Mouse (Mus musculus) intestine, embryonic 16.5 days (tissue): Measurements from ENCODE around the gene Adssl1. TPM values are rescaled to one million over a fixed set of nuclear protein-coding genes. Genes with fewer than 3 reads are reported as not detected.

Experiments
- ATAC-seq: fragments of 200-750 bp; cut with Nextera tagmentation; 2 replicates; pipeline ENCODE4 v1.8.0; 2017; ENCODE audit warnings: moderate TSS enrichment, moderate library complexity
- H3K27ac ChIP-seq: fragments of 300-500 bp; sonication (generic); 2 replicates; pipeline ENCODE4 v1.5.1; 2014; ENCODE audit warnings: mild to moderate bottlenecking, low read length
- H3K27me3 ChIP-seq: fragments of 300-500 bp; sonication (generic); replicated peaks from 2 replicates; pipeline ENCODE4 v1.6.1; 2014; ENCODE audit warnings: low read length, control low read depth, mixed read lengths; ENCODE audit not compliant: control insufficient read depth, insufficient read depth
- H3K36me3 ChIP-seq: fragments of 300-500 bp; sonication (generic); 2 replicates; pipeline ENCODE4 v1.6.1; 2014; ENCODE audit warnings: low read length, control low read depth; ENCODE audit not compliant: control insufficient read depth, insufficient read depth
- H3K4me1 ChIP-seq: fragments of 300-500 bp; sonication (generic); 2 replicates; pipeline ENCODE4 v1.6.1; 2014; ENCODE audit warnings: low read length, control low read depth, mixed read lengths; ENCODE audit not compliant: control insufficient read depth, insufficient read depth
- H3K4me2 ChIP-seq: fragments of 300-500 bp; sonication (generic); 2 replicates; pipeline ENCODE4 v1.6.1; 2014; ENCODE audit warnings: low read depth, low read length, control low read depth
- H3K4me3 ChIP-seq: fragments of 300-500 bp; sonication (generic); 2 replicates; pipeline ENCODE4 v1.5.1; 2014; ENCODE audit warnings: mild to moderate bottlenecking, low read length
- H3K9ac ChIP-seq: fragments of 300-500 bp; sonication (generic); 2 replicates; pipeline ENCODE4 v1.6.1; 2014; ENCODE audit warnings: low read depth, low read length
- H3K9me3 ChIP-seq: fragments of 300-500 bp; sonication (generic); 2 replicates; pipeline ENCODE4 v1.6.1; 2016; ENCODE audit warnings: low read length, control low read depth; ENCODE audit not compliant: control insufficient read depth
- WGBS: fragments of 180-500 bp; shearing (Covaris S2); extraction: QIAGEN DNeasy Blood & Tissue Kit; methylation state at CpG from one replicate; pipeline ENCODE4 v1.1.7; 2014; 5-methylcytosine and 5-hydroxymethylcytosine counted together
- polyA plus RNA-seq: library from polyadenylated mRNA; unstranded; fragments of >200 nt; fragmentation: Nextera tagmentation; extraction: Ambion mirVana; gene quantifications from 2 replicates; pipeline ENCODE4 v1.2.1, GENCODE M21; 2015

Adssl1 gene
- polyA plus RNA-seq: 2.1 and 2.7 TPM in 2 replicates

GRCm38 (mm10) chr12:112619686-112620353, at the start of gene Adssl1:
Gene Adssl1 (plus strand): TSS chr12:112620045.
- peak within 1 kb of the TSS; percentile 75 for H3K9ac ChIP-seq
- peak within 1 kb of the TSS; percentile 60 for H3K4me3 ChIP-seq
- H3K4me1 ChIP-seq: peaks cover 25% of the 10 kb centered on the region
- H3K27me3 ChIP-seq: 0 out of 2 replicates have a peak, but pooled peaks cover 4% of the 10 kb centered on the region
- H3K4me2 ChIP-seq: peak within 1 kb of the TSS; percentile 99
- no peaks in the 10 kb centered on the region for H3K36me3 ChIP-seq
- no peak within 1 kb of the TSS for H3K27ac ChIP-seq
- no peaks in the 10 kb centered on the region for H3K9me3 ChIP-seq
- WGBS: under 1% methylated on average over 56 of the region's 56 CpGs
- peak; percentile 74 for ATAC-seq

GRCm38 (mm10) chr12:112570160-112570559, 49.7 kb upstream of the Adssl1 start:
- ATAC-seq: no peak
- Histone ChIP-seq H3K4me2 (no peak overlapping the region), H3K27ac (no peak overlapping the region), H3K9me3 (no peaks in the 10 kb centered on the region), H3K4me3 (no peak overlapping the region), H3K4me1 (no peaks in the 10 kb centered on the region), H3K9ac (no peak overlapping the region), H3K27me3 (no peaks in the 10 kb centered on the region), H3K36me3 (no peaks in the 10 kb centered on the region)
- WGBS: 84% methylated on average over 8 of the region's 8 CpGs

GRCm38 (mm10) chr12:112571064-112571463, 48.8 kb upstream of the Adssl1 start:
- Histone ChIP-seq H3K36me3 (no peaks in the 10 kb centered on the region), H3K4me1 (peaks cover 4% of the 10 kb centered on the region), H3K9me3 (no peaks in the 10 kb centered on the region), H3K9ac (no peak overlapping the region), H3K27me3 (no peaks in the 10 kb centered on the region), H3K4me2 (no peak overlapping the region), H3K4me3 (no peak overlapping the region), H3K27ac (no peak overlapping the region)
- WGBS: 66% methylated on average over 6 of the region's 6 CpGs
- ATAC-seq: no peak

GRCm38 (mm10) chr12:112575274-112575986, 44.4 kb upstream of the Adssl1 start:
- no peak overlapping the region; the same call in 1 of the 2 replicates for H3K9ac ChIP-seq
- H3K27ac ChIP-seq: peak overlapping the region; percentile 98
- H3K27me3 ChIP-seq: no peaks in the 10 kb centered on the region
- peak; percentile 51 for ATAC-seq
- no peak overlapping the region for H3K4me2 ChIP-seq
- H3K36me3 ChIP-seq: no peaks in the 10 kb centered on the region
- WGBS: 55% methylated on average over 8 of the region's 8 CpGs
- H3K9me3 ChIP-seq: no peaks in the 10 kb centered on the region
- H3K4me3 ChIP-seq: no peak overlapping the region
- peaks cover 43% of the 10 kb centered on the region for H3K4me1 ChIP-seq

GRCm38 (mm10) chr12:112576341-112576740, 43.5 kb upstream of the Adssl1 start:
- Histone ChIP-seq H3K4me1 (peaks cover 43% of the 10 kb centered on the region), H3K9me3 (no peaks in the 10 kb centered on the region), H3K9ac (peak overlapping the region; percentile 60), H3K27me3 (no peaks in the 10 kb centered on the region), H3K4me3 (0 out of 2 replicates have a peak overlapping the region, but pooled peaks have one; percentile 9), H3K36me3 (no peaks in the 10 kb centered on the region), H3K27ac (peak overlapping the region; percentile 98), H3K4me2 (peak overlapping the region; percentile 48)
- peak; percentile 56 for ATAC-seq
- 9% methylated on average over 6 of the region's 6 CpGs for WGBS

- ATAC-seq: peak; percentile 84
- peak overlapping the region; percentile 98 for H3K27ac ChIP-seq
- H3K4me2 ChIP-seq: peak overlapping the region; percentile 48
- 0 out of 2 replicates have a peak overlapping the region, but pooled peaks have one; percentile 9 for H3K4me3 ChIP-seq
- H3K27me3 ChIP-seq: no peaks in the 10 kb centered on the region
- H3K4me1 ChIP-seq: peaks cover 43% of the 10 kb centered on the region
- H3K9me3 ChIP-seq: no peaks in the 10 kb centered on the region
- peak overlapping the region; percentile 60 for H3K9ac ChIP-seq
- no peaks in the 10 kb centered on the region for H3K36me3 ChIP-seq
- 5% methylated on average over 3 of the region's 3 CpGs for WGBS
Measured at GRCm38 (mm10) chr12:112576749-112577148, 43.1 kb upstream of the Adssl1 start.

- Histone ChIP-seq H3K9me3 (no peaks in the 10 kb centered on the region), H3K4me1 (peaks cover 43% of the 10 kb centered on the region), H3K27me3 (no peaks in the 10 kb centered on the region), H3K4me2 (no peak overlapping the region), H3K27ac (0 out of 2 replicates have a peak overlapping the region, but pooled peaks have one; percentile 7), H3K4me3 (no peak overlapping the region), H3K9ac (no peak overlapping the region), H3K36me3 (no peaks in the 10 kb centered on the region)
- no peak for ATAC-seq
- 67% methylated on average over 6 of the region's 6 CpGs for WGBS
Measured at GRCm38 (mm10) chr12:112578296-112579090, 41.4 kb upstream of the Adssl1 start.

GRCm38 (mm10) chr12:112579430-112579829, 40.4 kb upstream of the Adssl1 start:
- WGBS: 60% methylated on average over 5 of the region's 5 CpGs
- ATAC-seq: no peak
- no peak overlapping the region for H3K9ac ChIP-seq
- H3K4me3 ChIP-seq: no peak overlapping the region
- no peaks in the 10 kb centered on the region for H3K9me3 ChIP-seq
- peak overlapping the region; percentile 36 for H3K27ac ChIP-seq
- H3K4me2 ChIP-seq: no peak overlapping the region
- peaks cover 43% of the 10 kb centered on the region for H3K4me1 ChIP-seq
- H3K27me3 ChIP-seq: no peaks in the 10 kb centered on the region
- no peaks in the 10 kb centered on the region for H3K36me3 ChIP-seq

GRCm38 (mm10) chr12:112579926-112580325, 39.9 kb upstream of the Adssl1 start:
- no peak for ATAC-seq
- peaks cover 48% of the 10 kb centered on the region for H3K4me1 ChIP-seq
- 68% methylated on average over 8 of the region's 8 CpGs for WGBS
- H3K9ac ChIP-seq: no peak overlapping the region
- H3K4me3 ChIP-seq: no peak overlapping the region
- peak overlapping the region; percentile 17; the same call in 1 of the 2 replicates for H3K27ac ChIP-seq
- no peak overlapping the region for H3K4me2 ChIP-seq
- H3K9me3 ChIP-seq: no peaks in the 10 kb centered on the region
- no peaks in the 10 kb centered on the region for H3K36me3 ChIP-seq
- no peaks in the 10 kb centered on the region for H3K27me3 ChIP-seq
